10 mouse cellular contexts compared by ENCODE assay signal in the genomic region with DNA sequence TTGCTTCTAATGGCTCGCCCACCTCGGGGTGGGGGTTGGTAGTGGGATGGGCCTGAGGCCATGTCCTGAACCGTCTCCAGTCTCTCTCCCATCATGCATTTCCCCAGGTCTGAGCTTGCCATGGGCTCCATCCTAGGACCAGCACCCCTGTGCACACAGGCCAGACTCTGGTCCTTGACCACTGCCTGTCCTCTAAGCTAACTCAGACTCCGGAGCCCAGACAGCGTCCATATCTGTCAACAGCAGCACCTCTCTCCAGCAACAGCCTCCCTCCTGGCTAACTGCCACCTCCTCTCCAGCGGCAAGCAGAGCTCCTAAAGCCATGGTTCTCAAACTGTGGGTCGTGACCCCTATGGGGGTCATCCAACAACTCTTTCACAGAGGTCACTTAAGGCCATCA. TPM values are rescaled to one million over a fixed set of nuclear protein-coding genes. Genes with fewer than 3 reads are reported as not detected.
A peak's percentile ranks its signal among the peaks of the same experiment; 100 is the strongest.
DNase-seq lines count a peak whose midpoint lies in the region; ATAC-seq lines count a peak whose summit lies in the region.
"Had no signal": no experiment of that assay in that cellular context is flagged by ENCODE, and none has a peak within 500 bp of the region (broad histone marks: within the 10 kb centered on the region; RNA-seq: fewer than 3 reads in every experiment).

No protein-coding gene starts in this region.

- no peak overlapping the region for H3K27ac ChIP-seq in forebrain, embryonic 11.5 days (ENCODE audit: low read depth, low read length)
- no peak overlapping the region for H3K27ac ChIP-seq in forebrain, embryonic 16.5 days (ENCODE audit: low read length)
- peak overlapping the region; percentile 83 for H3K27ac ChIP-seq in midbrain, embryonic 10.5 days (replicated peaks)
- no peak overlapping the region for H3K27ac ChIP-seq in midbrain, embryonic 16.5 days (ENCODE audit: low read length)
- no peak overlapping the region for H3K27ac ChIP-seq in limb, embryonic 12.5 days
- no peak overlapping the region for H3K27ac ChIP-seq in stomach, embryonic 16.5 days (ENCODE audit: low read length)

- WGBS in forebrain, embryonic 11.5 days: 15% methylated on average over 7 of the region's 7 CpGs
- 15% methylated on average over 7 of the region's 7 CpGs for WGBS in forebrain, embryonic 16.5 days
- WGBS in midbrain, embryonic 10.5 days: 10% methylated on average over 7 of the region's 7 CpGs
- 9% methylated on average over 7 of the region's 7 CpGs for WGBS in midbrain, embryonic 16.5 days
- 14% methylated on average over 7 of the region's 7 CpGs for WGBS in limb, embryonic 12.5 days
- WGBS in stomach, embryonic 16.5 days: 12% methylated on average over 7 of the region's 7 CpGs

- H3K4me2 ChIP-seq in forebrain, embryonic 11.5 days (ENCODE audit: low read depth, low read length, severe bottlenecking): peak overlapping the region; percentile 56
- no peak overlapping the region for H3K4me2 ChIP-seq in forebrain, embryonic 16.5 days (ENCODE audit: low read length)
- H3K4me2 ChIP-seq in midbrain, embryonic 16.5 days (ENCODE audit: low read length): no peak overlapping the region; the same call in 1 of the 2 replicates
- H3K4me2 ChIP-seq in limb, embryonic 12.5 days: peak overlapping the region; percentile 54
- peak overlapping the region; percentile 27; the same call in 1 of the 2 replicates for H3K4me2 ChIP-seq in stomach, embryonic 16.5 days (ENCODE audit: low read depth, low read length)

- ATAC-seq in forebrain, embryonic 11.5 days (replicated peaks; ENCODE audit: low FRiP score): peak; percentile 43; the same call in 1 of the 2 replicates
- no peak for ATAC-seq in forebrain, embryonic 16.5 days
- ATAC-seq in midbrain, embryonic 16.5 days: no peak
- no peak for ATAC-seq in limb, embryonic 12.5 days (ENCODE audit: insufficient number of reproducible peaks, insufficient read depth, low FRiP score, low TSS enrichment, low read depth)
- no peak for ATAC-seq in stomach, embryonic 16.5 days (ENCODE audit: insufficient read depth, low FRiP score)

- H3K9ac ChIP-seq in forebrain, embryonic 11.5 days (ENCODE audit: low read length): peak overlapping the region; percentile 28; the same call in 1 of the 2 replicates
- H3K9ac ChIP-seq in forebrain, embryonic 16.5 days (replicated peaks; ENCODE audit: low read depth, low read length): no peak overlapping the region
- H3K9ac ChIP-seq in midbrain, embryonic 16.5 days (ENCODE audit: low read depth, low read length): no peak overlapping the region
- H3K9ac ChIP-seq in limb, embryonic 12.5 days (replicated peaks): no peak overlapping the region
- H3K9ac ChIP-seq in stomach, embryonic 16.5 days (ENCODE audit: low read length): no peak overlapping the region

- H3K36me3 ChIP-seq in forebrain, embryonic 11.5 days (ENCODE audit: control insufficient read depth, insufficient read depth, low read length): no peaks in the 10 kb centered on the region
- no peaks in the 10 kb centered on the region for H3K36me3 ChIP-seq in forebrain, embryonic 16.5 days (ENCODE audit: control insufficient read depth, insufficient read depth)
- no peaks in the 10 kb centered on the region for H3K36me3 ChIP-seq in midbrain, embryonic 10.5 days
- H3K36me3 ChIP-seq in midbrain, embryonic 16.5 days (ENCODE audit: control insufficient read depth, insufficient read depth, low read length): no peaks in the 10 kb centered on the region
- H3K36me3 ChIP-seq in limb, embryonic 12.5 days: no peaks in the 10 kb centered on the region
- no peaks in the 10 kb centered on the region for H3K36me3 ChIP-seq in stomach, embryonic 16.5 days (ENCODE audit: control insufficient read depth, insufficient read depth, low read length)

- H3K4me1 ChIP-seq in forebrain, embryonic 11.5 days (replicated peaks; ENCODE audit: control insufficient read depth, insufficient read depth, low read length): peaks cover 16% of the 10 kb centered on the region
- H3K4me1 ChIP-seq in forebrain, embryonic 16.5 days (replicated peaks; ENCODE audit: control insufficient read depth, insufficient read depth, low read length): peaks cover 11% of the 10 kb centered on the region
- peaks cover 36% of the 10 kb centered on the region for H3K4me1 ChIP-seq in midbrain, embryonic 10.5 days
- H3K4me1 ChIP-seq in midbrain, embryonic 16.5 days (ENCODE audit: control insufficient read depth, insufficient read depth, low read length): peaks cover 6% of the 10 kb centered on the region; the same call in 1 of the 2 replicates
- H3K4me1 ChIP-seq in limb, embryonic 12.5 days (replicated peaks): peaks cover 9% of the 10 kb centered on the region
- peaks cover 16% of the 10 kb centered on the region for H3K4me1 ChIP-seq in stomach, embryonic 16.5 days (ENCODE audit: control insufficient read depth, insufficient read depth, low read length)

- no peaks in the 10 kb centered on the region for H3K9me3 ChIP-seq in forebrain, embryonic 11.5 days (ENCODE audit: control insufficient read depth, low read length)
- no peaks in the 10 kb centered on the region for H3K9me3 ChIP-seq in forebrain, embryonic 16.5 days (ENCODE audit: control insufficient read depth, low read length)
- H3K9me3 ChIP-seq in midbrain, embryonic 10.5 days (replicated peaks): no peaks in the 10 kb centered on the region
- no peaks in the 10 kb centered on the region for H3K9me3 ChIP-seq in midbrain, embryonic 16.5 days (replicated peaks; ENCODE audit: control insufficient read depth, low read length, poor library complexity, severe bottlenecking)
- H3K9me3 ChIP-seq in limb, embryonic 12.5 days: no peaks in the 10 kb centered on the region
- no peaks in the 10 kb centered on the region for H3K9me3 ChIP-seq in stomach, embryonic 16.5 days (replicated peaks; ENCODE audit: control insufficient read depth, low read length)

- H3K4me3 ChIP-seq in forebrain, embryonic 11.5 days (ENCODE audit: low read depth, low read length): no peak overlapping the region
- no peak overlapping the region for H3K4me3 ChIP-seq in forebrain, embryonic 16.5 days (replicated peaks; ENCODE audit: low read length)
- H3K4me3 ChIP-seq in midbrain, embryonic 10.5 days: peak overlapping the region; percentile 47
- H3K4me3 ChIP-seq in midbrain, embryonic 16.5 days (ENCODE audit: low read depth, low read length): no peak overlapping the region
- H3K4me3 ChIP-seq in limb, embryonic 12.5 days (replicated peaks): no peak overlapping the region
- no peak overlapping the region for H3K4me3 ChIP-seq in stomach, embryonic 16.5 days (replicated peaks; ENCODE audit: low read length)

- no peak for DNase-seq in forebrain, embryonic 11.5 days (ENCODE audit: low spot score)
- DNase-seq in midbrain, embryonic 10.5 days (ENCODE audit: low spot score): no peak
- DNase-seq in cerebellum, adult 11-12 months: no peak
- no peak for DNase-seq in cerebellum, postnatal 25 days
- DNase-seq: thymus, postnatal 14 days had no signal

- peaks cover 17% of the 10 kb centered on the region for H3K27me3 ChIP-seq in forebrain, embryonic 11.5 days (ENCODE audit: control insufficient read depth, insufficient read depth, low read length)
- peaks cover 5% of the 10 kb centered on the region; the same call in 1 of the 2 replicates for H3K27me3 ChIP-seq in forebrain, embryonic 16.5 days (replicated peaks; ENCODE audit: control insufficient read depth, insufficient read depth, low read length)
- peaks cover 100% of the 10 kb centered on the region for H3K27me3 ChIP-seq in midbrain, embryonic 10.5 days (ENCODE audit: low read depth, poor library complexity, severe bottlenecking)
- peaks cover 7% of the 10 kb centered on the region for H3K27me3 ChIP-seq in midbrain, embryonic 16.5 days (ENCODE audit: control insufficient read depth, insufficient read depth, low read depth, low read length)
- H3K27me3 ChIP-seq in limb, embryonic 12.5 days: peaks cover 84% of the 10 kb centered on the region
- no peaks in the 10 kb centered on the region for H3K27me3 ChIP-seq in stomach, embryonic 16.5 days (ENCODE audit: control insufficient read depth, insufficient read depth, low read length)

RNA-seq across cellular contexts. Expression of a gene that starts 14.4 kb away (rescaled TPM):
- not detected in 2 replicates for polyA plus RNA-seq in forebrain, embryonic 11.5 days (2014; fragmentation: Nextera tagmentation; extraction: Ambion mirVana)
- polyA plus RNA-seq in forebrain, embryonic 16.5 days (2015; fragmentation: Nextera tagmentation; extraction: Ambion mirVana): not detected in 2 replicates
- not detected in 2 replicates for polyA plus RNA-seq in midbrain, embryonic 10.5 days (2016; fragmentation: Nextera tagmentation; extraction: Ambion mirVana)
- polyA plus RNA-seq in midbrain, embryonic 16.5 days (2015; fragmentation: Nextera tagmentation; extraction: Ambion mirVana): not detected in 2 replicates
- polyA plus RNA-seq in limb, embryonic 12.5 days (2016; fragmentation: Nextera tagmentation; extraction: Ambion mirVana): not detected in 2 replicates
- not detected in 2 replicates for polyA plus RNA-seq in stomach, embryonic 16.5 days (2015; fragmentation: Nextera tagmentation; extraction: Ambion mirVana)
- polyA plus RNA-seq: limb, embryonic 11.5 days had no signal

RNA-seq across cellular contexts. Expression of a gene that starts 42.8 kb away (rescaled TPM):
- 6.3 and 7.9 TPM in 2 replicates for polyA plus RNA-seq in forebrain, embryonic 11.5 days (2014; fragmentation: Nextera tagmentation; extraction: Ambion mirVana)
- 1.8 TPM in 2 replicates for polyA plus RNA-seq in forebrain, embryonic 16.5 days (2015; fragmentation: Nextera tagmentation; extraction: Ambion mirVana)
- 19.3 and 36.1 TPM in 2 replicates for polyA plus RNA-seq in midbrain, embryonic 10.5 days (2016; fragmentation: Nextera tagmentation; extraction: Ambion mirVana)
- 13.0 and 15.0 TPM in 2 replicates for polyA plus RNA-seq in midbrain, embryonic 16.5 days (2015; fragmentation: Nextera tagmentation; extraction: Ambion mirVana)
- polyA plus RNA-seq in limb, embryonic 12.5 days (2016; fragmentation: Nextera tagmentation; extraction: Ambion mirVana): 5.7 and 8.6 TPM in 2 replicates
- polyA plus RNA-seq in stomach, embryonic 16.5 days (2015; fragmentation: Nextera tagmentation; extraction: Ambion mirVana): 5.5 TPM in 2 replicates

Comparison
In these comparisons a context has a peak if more than half of its experiments do, and no peak if none do; other contexts are left out.
1. H3K4me2 ChIP-seq: peak in forebrain, embryonic 11.5 days (single experiment), limb, embryonic 12.5 days (single experiment) and stomach, embryonic 16.5 days (single experiment); none in forebrain, embryonic 16.5 days (single experiment) and midbrain, embryonic 16.5 days (single experiment).